Mouse (Mus musculus) E14TG2a.4 (cell line): ENCODE data around the gene Gyg.

Experiments
- CTCF ChIP-seq: conservative IDR thresholded peaks from 2 replicates; pipeline ENCODE4 v1.5.1; 2014; ENCODE audit warnings: low read length
- POU5F1 ChIP-seq: IDR thresholded peaks from 2 replicates; pipeline ENCODE4 v1.6.1; 2014; ENCODE audit warnings: low read length, borderline replicate concordance

GRCm38 (mm10) chr3:20127047-20127595 lies 28.0 kb downstream of the Gyg start:
- TF ChIP-seq CTCF (peak; percentile 43), POU5F1 (no peak)
